ENCODE assay signal across 15 mouse cellular contexts in the genomic region with DNA sequence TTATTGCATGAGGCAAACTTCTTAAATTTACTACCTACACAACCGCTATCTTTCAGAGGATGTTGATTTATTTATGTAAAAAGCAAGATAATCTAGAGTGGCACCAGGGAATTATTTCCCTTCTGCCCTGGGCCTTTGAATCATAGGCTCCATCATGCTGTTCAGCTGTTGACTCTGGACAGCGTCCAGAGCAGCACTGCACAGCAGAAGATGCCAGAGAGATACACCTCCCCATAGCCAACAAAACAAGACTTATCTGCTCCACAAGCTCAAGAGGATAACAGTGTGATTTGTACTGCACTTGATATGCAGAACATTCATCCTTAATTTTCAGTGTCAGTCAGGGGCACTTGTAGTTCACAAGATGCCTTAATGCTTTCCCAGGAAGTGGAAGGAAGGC.
DNase-seq lines count a peak whose midpoint lies in the region; ATAC-seq and TF ChIP-seq lines count a peak whose summit lies in the region.
"Had no signal": no experiment of that assay in that cellular context is flagged by ENCODE, and none has a peak within 500 bp of the region (broad histone marks: within the 10 kb centered on the region; RNA-seq: fewer than 3 reads in every experiment).

No protein-coding gene starts in this region.

- H3K9me3 ChIP-seq in lung, embryonic 14.5 days (ENCODE audit: low read depth, low read length) = no peaks in the 10 kb centered on the region
- H3K9me3 ChIP-seq: embryonic facial prominence, embryonic 15.5 days; hindbrain, embryonic 13.5 days; liver, embryonic 15.5 days had no signal

- no peaks in the 10 kb centered on the region for H3K4me1 ChIP-seq in lung, embryonic 14.5 days (ENCODE audit: insufficient read depth)
- H3K4me1 ChIP-seq: embryonic facial prominence, embryonic 15.5 days; hindbrain, embryonic 13.5 days; liver, embryonic 15.5 days had no signal

- ATAC-seq in lung, embryonic 14.5 days (ENCODE audit: insufficient read depth) = no peak; the same call in 1 of the 2 replicates
- ATAC-seq: forebrain, embryonic 14.5 days had no signal

- no peaks in the 10 kb centered on the region for H3K27me3 ChIP-seq in lung, embryonic 14.5 days (ENCODE audit: insufficient read depth, low read length)
- H3K27me3 ChIP-seq: embryonic facial prominence, embryonic 15.5 days; hindbrain, embryonic 13.5 days; liver, embryonic 15.5 days had no signal

- H3K27ac ChIP-seq in lung, embryonic 14.5 days (ENCODE audit: low read depth) = 0 out of 2 replicates have a peak overlapping the region, but pooled peaks have one; percentile 24
- H3K27ac ChIP-seq: embryonic facial prominence, embryonic 15.5 days; hindbrain, embryonic 13.5 days; liver, embryonic 15.5 days had no signal

- WGBS in lung, embryonic 14.5 days = 26% methylated on average over 2 of the region's 2 CpGs

- peak; percentile 58 to 68 for DNase-seq in cerebellum, postnatal 10 days
- no peak for DNase-seq in cerebellum, postnatal 4 days (ENCODE audit: low spot score in 2 of 2)
- DNase-seq in heart, adult 9 months (ENCODE audit: low spot score in 2 of 2) = peak; percentile 10 to 11
- DNase-seq in heart, postnatal 14 days = no peak
- DNase-seq in lung, embryonic 14.5 days = peak; percentile 36
- DNase-seq in lung, postnatal 36 days = no peak
- peak; percentile 49 for DNase-seq in layer of hippocampus, adult 9-11 months
- no peak for DNase-seq in lung, postnatal 14 days
- DNase-seq: cerebellum, adult 8-10 months; kidney, postnatal 10 days; right cerebral cortex, adult 18-20 months had no signal

- no peak overlapping the region for H3K4me3 ChIP-seq in lung, embryonic 14.5 days (ENCODE audit: low read depth, low read length)
- H3K4me3 ChIP-seq: embryonic facial prominence, embryonic 15.5 days; hindbrain, embryonic 13.5 days; liver, embryonic 15.5 days had no signal

- no peak for TF ChIP-seq CTCF in lung, embryonic 14.5 days (IDR thresholded peaks at IDR 0.05; ENCODE audit: low read depth)

- intact Hi-C loops in heart, postnatal 14 days (cut with DNase I) = no loop called here

- H3K36me3 ChIP-seq in lung, embryonic 14.5 days (ENCODE audit: insufficient read depth) = no peaks in the 10 kb centered on the region
- H3K36me3 ChIP-seq: embryonic facial prominence, embryonic 15.5 days; hindbrain, embryonic 13.5 days; liver, embryonic 15.5 days had no signal

- no peak overlapping the region for H3K4me2 ChIP-seq in lung, embryonic 14.5 days
- H3K4me2 ChIP-seq: embryonic facial prominence, embryonic 15.5 days; hindbrain, embryonic 13.5 days; liver, embryonic 15.5 days had no signal

- H3K9ac ChIP-seq in lung, embryonic 14.5 days = no peak overlapping the region
- H3K9ac ChIP-seq: embryonic facial prominence, embryonic 15.5 days; hindbrain, embryonic 13.5 days; liver, embryonic 15.5 days had no signal

Comparison
In these comparisons a context has a peak if more than half of its experiments do, and no peak if none do; other contexts are left out.
1. DNase-seq: peak in cerebellum, postnatal 10 days (2 of 2), heart, adult 9 months (2 of 2), lung, embryonic 14.5 days (single experiment) and layer of hippocampus, adult 9-11 months (single experiment); none in cerebellum, postnatal 4 days (0 of 2), heart, postnatal 14 days (0 of 2), lung, postnatal 36 days (single experiment) and lung, postnatal 14 days (single experiment).